Mouse (Mus musculus): ENCODE measurements around the gene Dip2c. TPM values are rescaled to one million over a fixed set of nuclear protein-coding genes. Genes with fewer than 3 reads are reported as not detected.

Gene Dip2c
- total and polyA plus RNA-seq, 3 experiments = not detected

DNA sequence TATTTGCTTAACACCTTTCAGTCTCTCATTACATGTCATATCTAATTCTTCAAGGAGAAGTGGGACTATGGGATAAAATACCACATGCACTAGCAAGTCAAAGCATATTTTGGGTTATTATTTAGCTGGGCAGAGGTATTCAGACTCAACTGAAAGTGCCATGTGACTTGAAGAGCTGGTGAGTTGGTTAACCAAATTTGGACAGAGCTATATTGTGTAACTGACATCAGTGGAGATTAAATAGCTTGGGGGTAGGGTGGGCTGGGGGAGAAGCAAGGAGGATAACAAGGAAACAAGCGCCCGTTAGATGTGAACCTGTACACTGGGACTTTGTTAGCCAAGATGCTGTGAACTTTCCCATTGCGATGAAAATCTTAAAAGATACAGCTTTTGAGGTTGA lies 175.6 kb downstream of the Dip2c start:
- TF ChIP-seq ETS1 (IDR thresholded peaks at IDR 0.05; ENCODE audit: low read depth, low read length) = no peak
- TF ChIP-seq ZC3H11A (IDR thresholded peaks at IDR 0.05; ENCODE audit: low read depth, low read length) = no peak
- TF ChIP-seq SMC3 (IDR thresholded peaks at IDR 0.05; ENCODE audit: low read depth, low read length) = no peak
- no peak for TF ChIP-seq MYB (IDR thresholded peaks at IDR 0.05; ENCODE audit: low read depth, low read length)
- no peak for TF ChIP-seq ZMIZ1 (IDR thresholded peaks at IDR 0.05; ENCODE audit: low read depth, low read length)
- TF ChIP-seq MYC (IDR thresholded peaks at IDR 0.05; ENCODE audit: low read depth, low read length) = no peak
- no peak for TF ChIP-seq NELFE (IDR thresholded peaks at IDR 0.05; ENCODE audit: low read depth, low read length)
- TF ChIP-seq E2F4 (IDR thresholded peaks at IDR 0.05; ENCODE audit: borderline replicate concordance, low read depth, low read length) = no peak
- no peak for TF ChIP-seq MAX (IDR thresholded peaks at IDR 0.05; ENCODE audit: low read length)
- no peak for TF ChIP-seq UBTF (IDR thresholded peaks at IDR 0.05; ENCODE audit: borderline replicate concordance, insufficient read depth, low read depth, low read length)
- Histone ChIP-seq H3K4me3 (ENCODE audit: control insufficient read depth in 1 of 2, insufficient read depth in 1 of 2, low read depth in 2 of 2, low read length in 2 of 2) (no peak overlapping the region), H3K79me2 (ENCODE audit: control insufficient read depth, insufficient read depth, low read length, poor library complexity) (no peaks in the 10 kb centered on the region), H3K4me1 (ENCODE audit: control insufficient read depth in 1 of 2, insufficient read depth in 2 of 2, low read length in 2 of 2) (no peaks in the 10 kb centered on the region), H3K27me3 (ENCODE audit: control insufficient read depth in 1 of 2, insufficient read depth in 2 of 2, low read length in 2 of 2) (no peaks in the 10 kb centered on the region), H3K9ac (ENCODE audit: control insufficient read depth, low read depth, low read length, poor library complexity, severe bottlenecking) (no peak overlapping the region), H3K36me3 (ENCODE audit: control insufficient read depth in 1 of 2, insufficient read depth in 2 of 2, low read length in 2 of 2) (no peaks in the 10 kb centered on the region), H3K27ac (ENCODE audit: control insufficient read depth, low read depth, low read length) (no peak overlapping the region), H3K9me3 (replicated peaks; ENCODE audit: insufficient read depth, low read length) (no peaks in the 10 kb centered on the region)
- DNase-seq (ENCODE audit: low read depth, low spot score) = no peak

DNA sequence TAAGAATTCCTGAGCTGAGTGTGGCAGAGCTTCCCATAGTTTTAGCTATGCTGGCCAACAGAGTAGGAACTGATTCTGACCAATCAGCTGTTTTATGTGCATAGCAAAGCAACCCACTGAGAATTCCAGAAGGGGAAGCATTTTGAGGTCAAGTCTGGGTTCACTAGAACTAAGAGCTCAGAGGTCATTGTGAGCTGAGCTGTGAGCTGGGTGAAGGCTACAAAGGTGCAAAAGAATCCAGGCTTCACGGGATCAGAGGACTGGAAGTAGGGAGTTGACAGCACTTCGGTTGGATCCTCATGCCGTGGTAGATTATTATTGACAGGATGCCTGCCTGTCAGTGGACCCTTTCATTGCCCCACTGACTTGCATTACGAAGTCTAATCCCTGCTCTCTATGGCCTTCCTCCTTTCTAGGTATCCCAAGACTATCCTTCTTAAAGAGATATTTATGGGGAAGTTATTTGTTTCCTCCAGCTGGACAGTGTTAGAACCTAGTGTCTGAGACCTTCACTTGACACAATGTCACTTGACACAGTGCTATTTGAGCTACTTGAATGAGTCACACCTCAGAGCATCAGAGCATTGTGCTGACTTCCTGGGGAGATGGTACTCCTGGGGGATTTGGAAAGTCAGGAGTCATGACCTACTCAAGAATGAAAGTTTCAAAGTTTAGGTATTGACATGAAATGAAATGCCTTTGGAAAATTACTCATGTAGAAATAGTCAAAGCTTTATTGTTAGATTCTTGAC lies 178.3 kb downstream of the Dip2c start:
- Histone ChIP-seq H3K4me3 (ENCODE audit: control insufficient read depth in 1 of 2, insufficient read depth in 1 of 2, low read depth in 2 of 2, low read length in 2 of 2) (no peak overlapping the region), H3K27ac (ENCODE audit: control insufficient read depth, low read depth, low read length) (no peak overlapping the region), H3K27me3 (ENCODE audit: control insufficient read depth in 1 of 2, insufficient read depth in 2 of 2, low read length in 2 of 2) (no peaks in the 10 kb centered on the region), H3K4me1 (ENCODE audit: control insufficient read depth in 1 of 2, insufficient read depth in 2 of 2, low read length in 2 of 2) (no peaks in the 10 kb centered on the region), H3K79me2 (ENCODE audit: control insufficient read depth, insufficient read depth, low read length, poor library complexity) (no peaks in the 10 kb centered on the region), H3K9ac (ENCODE audit: control insufficient read depth, low read depth, low read length, poor library complexity, severe bottlenecking) (no peak overlapping the region), H3K36me3 (ENCODE audit: control insufficient read depth in 1 of 2, insufficient read depth in 2 of 2, low read length in 2 of 2) (no peaks in the 10 kb centered on the region), H3K9me3 (replicated peaks; ENCODE audit: insufficient read depth, low read length) (no peaks in the 10 kb centered on the region)
- no peak for DNase-seq (ENCODE audit: low read depth, low spot score)
- TF ChIP-seq MEF2A (IDR thresholded peaks at IDR 0.05; ENCODE audit: extremely low read depth, insufficient replicate concordance, low read depth, low read length, poor library complexity, severe bottlenecking) (no peak), CHD2 (IDR thresholded peaks at IDR 0.05; ENCODE audit: low read length) (no peak), RAD21 (IDR thresholded peaks at IDR 0.05; ENCODE audit: low read depth, low read length) (no peak), RCOR1 (IDR thresholded peaks at IDR 0.05; ENCODE audit: low read depth, low read length) (no peak), NELFE (IDR thresholded peaks at IDR 0.05; ENCODE audit: low read depth, low read length) (no peak), MXI1 (IDR thresholded peaks at IDR 0.05; ENCODE audit: low read depth, low read length) (no peak), KAT2A (conservative IDR thresholded peaks at IDR 0.05; ENCODE audit: low read depth, low read length) (no peak), E2F4 (IDR thresholded peaks at IDR 0.05; ENCODE audit: borderline replicate concordance, low read depth, low read length) (no peak), USF2 (IDR thresholded peaks at IDR 0.05; ENCODE audit: borderline replicate concordance in 1 of 2, insufficient read depth in 1 of 2, low read depth in 1 of 2, low read length in 2 of 2) (no peak), EP300 (IDR thresholded peaks at IDR 0.05; ENCODE audit: low read depth in 1 of 2, low read length in 2 of 2) (no peak), POLR2AphosphoS2 (IDR thresholded peaks at IDR 0.05; ENCODE audit: low read length) (no peak), ZMIZ1 (IDR thresholded peaks at IDR 0.05; ENCODE audit: low read depth, low read length) (no peak), POLR2A (IDR thresholded peaks at IDR 0.05; ENCODE audit: control insufficient read depth in 1 of 2, insufficient read depth in 1 of 2, low read depth in 1 of 2, low read length in 2 of 2, poor library complexity in 1 of 2) (no peak), TAL1 (IDR thresholded peaks at IDR 0.05; ENCODE audit: low read length) (no peak), CTCF (IDR thresholded peaks at IDR 0.05 in 2 of 3, conservative IDR thresholded peaks at IDR 0.05 in 1 of 3; ENCODE audit: control insufficient read depth in 1 of 3, insufficient read depth in 1 of 3, low read depth in 2 of 3, low read length in 3 of 3, poor library complexity in 1 of 3, severe bottlenecking in 1 of 3) (no peak), BHLHE40 (IDR thresholded peaks at IDR 0.05; ENCODE audit: borderline replicate concordance, low read depth, low read length) (no peak)
